Mouse (Mus musculus) heart, postnatal 10 days (tissue): ENCODE measurements around the gene Tap1. TPM values are rescaled to one million over a fixed set of nuclear protein-coding genes. Genes with fewer than 3 reads are reported as not detected.
"Not testable (repeated sequence)": the region's sequence is repeated elsewhere in the genome, so short reads cannot be mapped to it uniquely, and the experiment has no call there.

Experiments used
- DNase-seq, 2 experiments: peaks; one replicate each; pipeline ENCODE4 v3.0.0; 2021
- intact Hi-C: fragments of 180-260 bp; cut with DNase I; formaldehyde crosslinking; loops from one replicate; pipeline ENCODE4 v1.15.1; 2025
- total RNA-seq, 2 experiments: library from RNA; stranded (reverse); gene quantifications; 2 replicates each; pipeline ENCODE4 v1.2.3; 2021

The Tap1 gene
- total RNA-seq, 2 experiments from 2014 or later: 6.7 to 7.0 TPM

- peak; percentile 53 to 59 for DNase-seq
- intact Hi-C loops: loop anchor here (2.0 kb wide), 1 partner anchor 15 kb away; no protein-coding TSS in a partner anchor
Measured at GRCm38 (mm10) chr17:34219801-34220200, 32.4 kb downstream of the Tap1 start.

GRCm38 (mm10) chr17:34220401-34220800 lies 33.0 kb downstream of the Tap1 start:
- DNase-seq, intact Hi-C loops: not testable (repeated sequence)

GRCm38 (mm10) chr17:34224816-34225215 lies 37.5 kb downstream of the Tap1 start:
- intact Hi-C loops: no loop called here
- DNase-seq: no peak

GRCm38 (mm10) chr17:34225426-34225825 lies 38.1 kb downstream of the Tap1 start:
- no peak for DNase-seq
- intact Hi-C loops: no loop called here

GRCm38 (mm10) chr17:34225911-34226310 lies 38.6 kb downstream of the Tap1 start:
- DNase-seq, intact Hi-C loops: not testable (repeated sequence)

- not testable (repeated sequence) for DNase-seq
- intact Hi-C loops: loop anchor here (10.0 kb wide), 1 partner anchor 126 kb away; no protein-coding TSS in a partner anchor
Measured at GRCm38 (mm10) chr17:34230971-34231370, 43.6 kb downstream of the Tap1 start.

GRCm38 (mm10) chr17:34232021-34232420 lies 44.7 kb downstream of the Tap1 start:
- not testable (repeated sequence) for DNase-seq
- intact Hi-C loops: loop anchor here (10.0 kb wide), 1 partner anchor 127 kb away; no protein-coding TSS in a partner anchor

GRCm38 (mm10) chr17:34234926-34235325 lies 47.6 kb downstream of the Tap1 start:
- peak; percentile 85 to 88 for DNase-seq
- intact Hi-C loops: loop anchor here (1.0 to 10.0 kb wide), 5 partner anchors 16 to 158 kb away; no protein-coding TSS in a partner anchor

- peak in 1 of 2 experiments; percentile 28 for DNase-seq
- intact Hi-C loops: loop anchor here (5.0 to 10.0 kb wide), 2 partner anchors 132 to 159 kb away; no protein-coding TSS in a partner anchor
Measured at GRCm38 (mm10) chr17:34236691-34237090, 49.3 kb downstream of the Tap1 start.

GRCm38 (mm10) chr17:34237741-34238140 lies 50.4 kb downstream of the Tap1 start:
- intact Hi-C loops: loop anchor here (5.0 to 10.0 kb wide), 2 partner anchors 133 to 160 kb away; no protein-coding TSS in a partner anchor
- DNase-seq: no peak

GRCm38 (mm10) chr17:34238706-34239105 lies 51.4 kb downstream of the Tap1 start, which contains the start of gene H2-Ob:
TSS of gene H2-Ob (plus strand) at chr17:34238903.
- DNase-seq: peak; percentile 59 to 69
- intact Hi-C loops: loop anchor here (5.0 to 10.0 kb wide), 2 partner anchors 134 to 161 kb away; no protein-coding TSS in a partner anchor

GRCm38 (mm10) chr17:34239601-34240041 lies 52.3 kb downstream of the Tap1 start:
- intact Hi-C loops: loop anchor here (5.0 to 10.0 kb wide), 2 partner anchors 135 to 162 kb away; no protein-coding TSS in a partner anchor
- no peak for DNase-seq

GRCm38 (mm10) chr17:34240366-34240765 lies 53.0 kb downstream of the Tap1 start:
- intact Hi-C loops: no loop called here
- no peak for DNase-seq

- intact Hi-C loops: no loop called here
- no peak for DNase-seq
Measured at GRCm38 (mm10) chr17:34240916-34241315, 53.6 kb downstream of the Tap1 start.

GRCm38 (mm10) chr17:34244656-34245055 lies 57.3 kb downstream of the Tap1 start:
- no peak for DNase-seq
- intact Hi-C loops: loop anchor here (5.0 kb wide), 1 partner anchor 168 kb away; no protein-coding TSS in a partner anchor

Other genes starting within 250 kb of the Tap1 start
- 10 to 100 TPM; 70.8 to 78.9 TPM for gene Pfdn6, start 247.2 kb upstream of the Tap1 start, total RNA-seq
- gene Wdr46, start 246.9 kb upstream of the Tap1 start, total RNA-seq: 10 to 100 TPM; 12.4 to 12.6 TPM
- 1 to 10 TPM; 2.7 to 3.7 TPM for gene B3galt4, start 236.1 kb upstream of the Tap1 start, total RNA-seq
- 10 to 100 TPM; 36.3 to 36.8 TPM for gene Vps52, start 231.7 kb upstream of the Tap1 start, total RNA-seq
- gene Rps18, start 231.6 kb upstream of the Tap1 start, total RNA-seq: 100 to 1,000 TPM; 566 to 572 TPM
- 10 to 100 TPM; 54.8 to 56.2 TPM for gene H2-K1, start 187.2 kb upstream of the Tap1 start, total RNA-seq
- gene Ring1, start 162.9 kb upstream of the Tap1 start, total RNA-seq: 10 to 100 TPM; 16.5 to 17.6 TPM
- 10 to 100 TPM; 80.8 to 88.1 TPM for gene H2-Ke6, start 159.5 kb upstream of the Tap1 start, total RNA-seq
- gene Slc39a7, start 155.9 kb upstream of the Tap1 start, total RNA-seq: 10 to 100 TPM; 81.7 to 84.4 TPM
- 10 to 100 TPM; 45.4 to 46.7 TPM for gene Rxrb, start 155.7 kb upstream of the Tap1 start, total RNA-seq
- gene Col11a2, start 148.1 kb upstream of the Tap1 start, total RNA-seq: 1 to 10 TPM; 1.5 to 1.8 TPM
- gene H2-Oa, start 95.2 kb upstream of the Tap1 start, total RNA-seq: under 1 TPM in 1 of 2 experiments, not detected in 1; 0.31 TPM
- gene H2-DMa, start 68.0 kb upstream of the Tap1 start, total RNA-seq: 1 to 10 TPM; 4.1 to 4.5 TPM
- gene Brd2, start 64.9 kb upstream of the Tap1 start, total RNA-seq: 100 to 1,000 TPM; 113 to 119 TPM
- gene H2-DMb2, start 44.2 kb upstream of the Tap1 start, total RNA-seq: 1 to 10 TPM in 1 of 2 experiments, under 1 TPM in 1; 0.98 to 1.1 TPM
- gene H2-DMb1, start 34.5 kb upstream of the Tap1 start, total RNA-seq: under 1 TPM; 0.72 to 0.89 TPM
- gene Psmb9, start 211 bp downstream of the Tap1 start, total RNA-seq: 1 to 10 TPM; 3.2 to 4.6 TPM
- 10 to 100 TPM; 10.3 to 10.7 TPM for gene Psmb8, start 10.2 kb downstream of the Tap1 start, total RNA-seq
- gene Tap2, start 16.0 kb downstream of the Tap1 start, total RNA-seq: 10 to 100 TPM; 17.6 to 20.3 TPM
- gene H2-Ob, start 51.4 kb downstream of the Tap1 start, total RNA-seq: under 1 TPM; 0.77 to 0.92 TPM
- 1 to 10 TPM; 4.4 to 4.7 TPM for gene H2-Ab1, start 70.1 kb downstream of the Tap1 start, total RNA-seq
- 1 to 10 TPM; 4.9 to 5.4 TPM for gene H2-Aa, start 100.3 kb downstream of the Tap1 start, total RNA-seq
- gene H2-Eb1, start 118.3 kb downstream of the Tap1 start, total RNA-seq: 1 to 10 TPM; 7.5 to 8.4 TPM
- gene H2-Eb2, start 138.1 kb downstream of the Tap1 start, total RNA-seq: not detected
- gene Btnl2, start 167.3 kb downstream of the Tap1 start, total RNA-seq: under 1 TPM; 0.22 to 0.30 TPM
- gene Btnl1, start 189.6 kb downstream of the Tap1 start, total RNA-seq: not detected
- not detected for gene BC051142, start 211.3 kb downstream of the Tap1 start, total RNA-seq